Mouse (Mus musculus): Measurements from ENCODE around the gene Tmem132e. TPM values are rescaled to one million over a fixed set of nuclear protein-coding genes. Genes with fewer than 3 reads are reported as not detected.
A peak's percentile ranks its signal among the peaks of the same experiment; 100 is the strongest.

The Tmem132e gene
- polyA plus RNA-seq, 1 experiment from 2014 or later: 0.70 TPM

- H3K9me3 ChIP-seq: no peaks in the 10 kb centered on the region
- H3K4me1 ChIP-seq (replicated peaks): peaks cover 9% of the 10 kb centered on the region
- 0 out of 2 replicates have a peak overlapping the region, but pooled peaks have one; percentile 8 for H3K9ac ChIP-seq (replicated peaks)
- 2% methylated on average over 62 of the region's 62 CpGs for WGBS
- H3K27ac ChIP-seq: no peak overlapping the region
- peak overlapping the region; percentile 42 for H3K4me3 ChIP-seq (replicated peaks)
- H3K36me3 ChIP-seq: no peaks in the 10 kb centered on the region
- ATAC-seq (ENCODE audit: insufficient number of reproducible peaks, insufficient read depth, low FRiP score, low TSS enrichment, low read depth): no peak
- peaks cover 87% of the 10 kb centered on the region for H3K27me3 ChIP-seq
- H3K4me2 ChIP-seq: peak overlapping the region; percentile 71
These were observed 45.6 kb downstream of the Tmem132e start for GRCm38 (mm10) chr11:82434091-82434831.

GRCm38 (mm10) chr11:82434832-82435182, 46.1 kb downstream of the Tmem132e start:
- WGBS: 3% methylated on average over 35 of the region's 36 CpGs
- Histone ChIP-seq H3K27me3 (peaks cover 86% of the 10 kb centered on the region), H3K36me3 (no peaks in the 10 kb centered on the region), H3K9ac (replicated peaks) (0 out of 2 replicates have a peak overlapping the region, but pooled peaks have one; percentile 8), H3K4me2 (peak overlapping the region; percentile 71), H3K4me3 (replicated peaks) (peak overlapping the region; percentile 42), H3K27ac (no peak overlapping the region), H3K9me3 (no peaks in the 10 kb centered on the region), H3K4me1 (replicated peaks) (peaks cover 9% of the 10 kb centered on the region)
- no peak for ATAC-seq (ENCODE audit: insufficient number of reproducible peaks, insufficient read depth, low FRiP score, low TSS enrichment, low read depth)

GRCm38 (mm10) chr11:82448485-82448884, 59.8 kb downstream of the Tmem132e start:
- no peak for ATAC-seq (ENCODE audit: insufficient number of reproducible peaks, insufficient read depth, low FRiP score, low TSS enrichment, low read depth)
- Histone ChIP-seq H3K27ac (no peak overlapping the region), H3K4me1 (replicated peaks) (no peaks in the 10 kb centered on the region), H3K9me3 (no peaks in the 10 kb centered on the region), H3K27me3 (peaks cover 12% of the 10 kb centered on the region; the same call in 1 of the 2 replicates), H3K4me2 (no peak overlapping the region), H3K9ac (replicated peaks) (no peak overlapping the region), H3K4me3 (replicated peaks) (no peak overlapping the region), H3K36me3 (no peaks in the 10 kb centered on the region)
- WGBS: 56% methylated on average over 9 of the region's 9 CpGs

GRCm38 (mm10) chr11:82452516-82452915, 63.8 kb downstream of the Tmem132e start:
- no peaks in the 10 kb centered on the region for H3K9me3 ChIP-seq
- WGBS: 74% methylated on average over 5 of the region's 5 CpGs
- H3K4me1 ChIP-seq (replicated peaks): no peaks in the 10 kb centered on the region
- H3K4me2 ChIP-seq: no peak overlapping the region
- H3K4me3 ChIP-seq (replicated peaks): no peak overlapping the region
- ATAC-seq (ENCODE audit: insufficient number of reproducible peaks, insufficient read depth, low FRiP score, low TSS enrichment, low read depth): no peak
- H3K9ac ChIP-seq (replicated peaks): no peak overlapping the region
- H3K27ac ChIP-seq: no peak overlapping the region
- H3K36me3 ChIP-seq: no peaks in the 10 kb centered on the region
- no peaks in the 10 kb centered on the region for H3K27me3 ChIP-seq

GRCm38 (mm10) chr11:82453230-82453629, 64.5 kb downstream of the Tmem132e start:
- Histone ChIP-seq H3K4me1 (replicated peaks) (no peaks in the 10 kb centered on the region), H3K4me3 (replicated peaks) (no peak overlapping the region), H3K9ac (replicated peaks) (no peak overlapping the region), H3K36me3 (no peaks in the 10 kb centered on the region), H3K27ac (no peak overlapping the region), H3K9me3 (no peaks in the 10 kb centered on the region), H3K27me3 (no peaks in the 10 kb centered on the region), H3K4me2 (no peak overlapping the region)
- no peak for ATAC-seq (ENCODE audit: insufficient number of reproducible peaks, insufficient read depth, low FRiP score, low TSS enrichment, low read depth)
- 81% methylated on average over 7 of the region's 7 CpGs for WGBS

GRCm38 (mm10) chr11:82461326-82461725, 72.6 kb downstream of the Tmem132e start:
- Histone ChIP-seq H3K4me3 (replicated peaks) (no peak overlapping the region), H3K9me3 (no peaks in the 10 kb centered on the region), H3K27ac (no peak overlapping the region), H3K36me3 (no peaks in the 10 kb centered on the region), H3K27me3 (0 out of 2 replicates have a peak, but pooled peaks cover 3% of the 10 kb centered on the region), H3K9ac (replicated peaks) (no peak overlapping the region), H3K4me1 (replicated peaks) (no peaks in the 10 kb centered on the region), H3K4me2 (no peak overlapping the region)
- ATAC-seq (ENCODE audit: insufficient number of reproducible peaks, insufficient read depth, low FRiP score, low TSS enrichment, low read depth): no peak
- WGBS: 88% methylated on average over 7 of the region's 7 CpGs

- Histone ChIP-seq H3K4me1 (replicated peaks) (no peaks in the 10 kb centered on the region), H3K36me3 (no peaks in the 10 kb centered on the region), H3K4me3 (replicated peaks) (no peak overlapping the region), H3K27ac (no peak overlapping the region), H3K9ac (replicated peaks) (no peak overlapping the region), H3K9me3 (no peaks in the 10 kb centered on the region), H3K27me3 (0 out of 2 replicates have a peak, but pooled peaks cover 3% of the 10 kb centered on the region), H3K4me2 (no peak overlapping the region)
- no peak for ATAC-seq (ENCODE audit: insufficient number of reproducible peaks, insufficient read depth, low FRiP score, low TSS enrichment, low read depth)
- 93% methylated on average over 9 of the region's 9 CpGs for WGBS
These were observed 76.8 kb downstream of the Tmem132e start for GRCm38 (mm10) chr11:82465536-82465935.

GRCm38 (mm10) chr11:82467218-82467617, 78.5 kb downstream of the Tmem132e start:
- no peak overlapping the region for H3K4me2 ChIP-seq
- H3K4me3 ChIP-seq (replicated peaks): no peak overlapping the region
- no peak overlapping the region for H3K27ac ChIP-seq
- ATAC-seq (ENCODE audit: insufficient number of reproducible peaks, insufficient read depth, low FRiP score, low TSS enrichment, low read depth): no peak
- 87% methylated on average over 7 of the region's 7 CpGs for WGBS
- peaks cover 3% of the 10 kb centered on the region for H3K4me1 ChIP-seq (replicated peaks)
- no peak overlapping the region for H3K9ac ChIP-seq (replicated peaks)
- no peaks in the 10 kb centered on the region for H3K9me3 ChIP-seq
- 0 out of 2 replicates have a peak, but pooled peaks cover 3% of the 10 kb centered on the region for H3K27me3 ChIP-seq
- no peaks in the 10 kb centered on the region for H3K36me3 ChIP-seq

- Histone ChIP-seq H3K4me3 (replicated peaks) (no peak overlapping the region), H3K27ac (no peak overlapping the region), H3K9ac (replicated peaks) (no peak overlapping the region), H3K36me3 (no peaks in the 10 kb centered on the region), H3K9me3 (no peaks in the 10 kb centered on the region), H3K27me3 (0 out of 2 replicates have a peak, but pooled peaks cover 3% of the 10 kb centered on the region), H3K4me1 (replicated peaks) (peaks cover 16% of the 10 kb centered on the region), H3K4me2 (no peak overlapping the region)
- ATAC-seq (ENCODE audit: insufficient number of reproducible peaks, insufficient read depth, low FRiP score, low TSS enrichment, low read depth): no peak
- WGBS: 69% methylated on average over 1 of the region's 1 CpGs
These were observed 82.4 kb downstream of the Tmem132e start for GRCm38 (mm10) chr11:82471076-82471475.

- 29% methylated on average over 12 of the region's 12 CpGs for WGBS
- no peak for ATAC-seq (ENCODE audit: insufficient number of reproducible peaks, insufficient read depth, low FRiP score, low TSS enrichment, low read depth)
- Histone ChIP-seq H3K9me3 (no peaks in the 10 kb centered on the region), H3K4me3 (replicated peaks) (no peak overlapping the region), H3K36me3 (no peaks in the 10 kb centered on the region), H3K27me3 (no peaks in the 10 kb centered on the region), H3K4me1 (replicated peaks) (peaks cover 16% of the 10 kb centered on the region), H3K4me2 (no peak overlapping the region), H3K27ac (no peak overlapping the region), H3K9ac (replicated peaks) (no peak overlapping the region)
These were observed 84.5 kb downstream of the Tmem132e start for GRCm38 (mm10) chr11:82473137-82473621.

GRCm38 (mm10) chr11:82476092-82476491, 87.4 kb downstream of the Tmem132e start:
- no peaks in the 10 kb centered on the region for H3K27me3 ChIP-seq
- no peak overlapping the region for H3K4me3 ChIP-seq (replicated peaks)
- H3K36me3 ChIP-seq: no peaks in the 10 kb centered on the region
- no peak overlapping the region for H3K9ac ChIP-seq (replicated peaks)
- peaks cover 20% of the 10 kb centered on the region for H3K4me1 ChIP-seq (replicated peaks)
- no peak overlapping the region for H3K27ac ChIP-seq
- H3K4me2 ChIP-seq: no peak overlapping the region
- no peaks in the 10 kb centered on the region for H3K9me3 ChIP-seq
- ATAC-seq (ENCODE audit: insufficient number of reproducible peaks, insufficient read depth, low FRiP score, low TSS enrichment, low read depth): no peak
- WGBS: 49% methylated on average over 4 of the region's 4 CpGs

Data from limb, embryonic 12.5 days (tissue).